Mouse (Mus musculus): ENCODE results near the gene Tmprss9. TPM values are rescaled to one million over a fixed set of nuclear protein-coding genes. Genes with fewer than 3 reads are reported as not detected.

Gene Tmprss9
- total RNA-seq, 1 experiment from 2014 or later = not detected

GRCm38 (mm10) chr10:80948570-80948969, 76.9 kb downstream of the Tmprss9 start:
- ATAC-seq (ENCODE audit: extremely low read depth, insufficient number of reproducible peaks, low FRiP score, poor library complexity, severe bottlenecking) = no peak

- no peak for ATAC-seq (ENCODE audit: extremely low read depth, insufficient number of reproducible peaks, low FRiP score, poor library complexity, severe bottlenecking)
These were observed 77.4 kb downstream of the Tmprss9 start for GRCm38 (mm10) chr10:80949081-80949480.

Other genes with a start within 250 kb of the Tmprss9 start
- 216 and 221 TPM in 2 replicates for gene Csnk1g2, start 249.0 kb upstream of the Tmprss9 start, total RNA-seq (2017)
- 21.4 and 22.8 TPM in 2 replicates for gene Btbd2, start 214.8 kb upstream of the Tmprss9 start, total RNA-seq (2017)
- 105 and 113 TPM in 2 replicates for gene Mknk2, start 193.7 kb upstream of the Tmprss9 start, total RNA-seq (2017)
- gene Mob3a, start 169.9 kb upstream of the Tmprss9 start, total RNA-seq (2017) = 171 and 197 TPM in 2 replicates
- 32.9 and 46.6 TPM in 2 replicates for gene Izumo4, start 169.7 kb upstream of the Tmprss9 start, total RNA-seq (2017)
- gene Ap3d1, start 129.6 kb upstream of the Tmprss9 start, total RNA-seq (2017) = 142 and 173 TPM in 2 replicates
- 18.0 and 21.4 TPM in 2 replicates for gene Dot1l, start 116.6 kb upstream of the Tmprss9 start, total RNA-seq (2017)
- 15.5 and 20.4 TPM in 2 replicates for gene Sf3a2, start 73.7 kb upstream of the Tmprss9 start, total RNA-seq (2017)
- 50.4 and 52.8 TPM in 2 replicates for gene Plekhj1, start 73.2 kb upstream of the Tmprss9 start, total RNA-seq (2017)
- 0.81 TPM in 1 of 2 replicates, not detected in the other for gene Amh, start 66.6 kb upstream of the Tmprss9 start, total RNA-seq (2017)
- gene Jsrp1, start 58.4 kb upstream of the Tmprss9 start, total RNA-seq (2017) = not detected in 2 replicates
- gene Oaz1, start 45.2 kb upstream of the Tmprss9 start, total RNA-seq (2017) = 227 and 271 TPM in 2 replicates
- not detected in 2 replicates for gene Lingo3, start 27.8 kb upstream of the Tmprss9 start, total RNA-seq (2017)
- 50.7 and 60.8 TPM in 2 replicates for gene Lsm7, start 16.6 kb upstream of the Tmprss9 start, total RNA-seq (2017)
- 13.3 and 20.7 TPM in 2 replicates for gene Sppl2b, start 16.6 kb upstream of the Tmprss9 start, total RNA-seq (2017)
- gene Timm13, start 29.1 kb downstream of the Tmprss9 start, total RNA-seq (2017) = 15.1 and 23.1 TPM in 2 replicates
- gene Lmnb2, start 46.4 kb downstream of the Tmprss9 start, total RNA-seq (2017) = 8.0 and 11.8 TPM in 2 replicates
- gene Gadd45b, start 58.2 kb downstream of the Tmprss9 start, total RNA-seq (2017) = 59.9 and 63.2 TPM in 2 replicates
- not detected in 2 replicates for gene Gng7, start 143.1 kb downstream of the Tmprss9 start, total RNA-seq (2017)
- gene Diras1, start 153.8 kb downstream of the Tmprss9 start, total RNA-seq (2017) = not detected in 2 replicates
- gene Slc39a3, start 165.6 kb downstream of the Tmprss9 start, total RNA-seq (2017) = 8.6 and 19.5 TPM in 2 replicates
- 59.2 and 64.5 TPM in 2 replicates for gene Sgta, start 188.3 kb downstream of the Tmprss9 start, total RNA-seq (2017)
- gene Thop1, start 198.2 kb downstream of the Tmprss9 start, total RNA-seq (2017) = 1.5 and 4.5 TPM in 2 replicates
- 0.23 TPM in 1 of 2 replicates, not detected in the other for gene Creb3l3, start 227.0 kb downstream of the Tmprss9 start, total RNA-seq (2017)
- 91.5 and 96.6 TPM in 2 replicates for gene Map2k2, start 234.1 kb downstream of the Tmprss9 start, total RNA-seq (2017)

All from neutrophil, adult 5-6 weeks (primary cell).